In the genomic region with DNA sequence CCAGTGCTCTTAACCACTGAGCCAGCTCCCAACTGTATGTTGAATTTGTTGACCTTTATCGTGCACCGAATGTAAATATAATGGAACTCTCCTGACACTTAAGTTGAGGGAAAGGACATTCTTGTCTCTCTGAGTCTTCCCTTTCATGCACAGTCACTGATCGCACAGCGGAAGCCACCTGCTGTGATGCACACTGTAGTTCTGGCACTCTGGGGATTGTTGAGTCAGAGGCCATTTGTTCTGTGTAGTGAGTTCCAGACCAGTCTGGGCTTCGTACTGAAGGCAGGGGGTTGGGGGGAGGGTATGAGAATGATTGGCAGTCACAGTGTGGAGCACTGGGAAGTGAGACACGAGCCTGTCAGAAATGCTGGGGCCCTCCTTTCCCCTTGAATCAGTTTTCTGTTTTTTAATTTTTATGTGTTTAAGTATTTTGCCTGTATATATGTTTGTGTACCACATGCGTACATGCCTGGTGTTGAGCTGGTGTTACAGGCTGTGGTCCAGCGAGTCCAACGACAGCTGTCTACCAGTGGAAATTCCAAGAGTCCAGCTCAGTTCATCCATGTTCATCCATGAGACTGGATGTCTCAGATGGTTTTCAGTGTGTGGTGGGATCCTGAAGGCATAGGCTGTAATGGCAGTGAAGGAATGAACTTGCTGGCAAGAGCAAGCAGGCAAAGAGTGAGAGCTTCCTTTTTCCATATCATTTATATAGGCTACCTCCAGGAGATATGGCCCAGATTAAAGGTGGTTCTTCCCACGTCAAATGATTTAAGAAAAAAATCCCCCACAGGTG, we compare ENCODE assay signal across 32 mouse cellular contexts. TPM values are rescaled to one million over a fixed set of nuclear protein-coding genes. Genes with fewer than 3 reads are reported as not detected.
DNase-seq lines count a peak whose midpoint lies in the region; ATAC-seq and TF ChIP-seq lines count a peak whose summit lies in the region.
"Had no signal": no experiment of that assay in that cellular context is flagged by ENCODE, and none has a peak within 500 bp of the region (broad histone marks: within the 10 kb centered on the region; RNA-seq: fewer than 3 reads in every experiment).

No protein-coding gene starts in this region.

- WGBS in liver, embryonic 14.5 days (ENCODE audit: insufficient replicate concordance) = 76% methylated on average over 10 of the region's 10 CpGs
- 84% methylated on average over 10 of the region's 10 CpGs for WGBS in liver, embryonic 12.5 days (ENCODE audit: insufficient replicate concordance)
- 90% methylated on average over 10 of the region's 10 CpGs for WGBS in kidney, adult 2 months

- H3K9ac ChIP-seq in liver, embryonic 14.5 days (replicated peaks) = no peak overlapping the region
- no peak overlapping the region for H3K9ac ChIP-seq in liver, embryonic 12.5 days
- H3K9ac ChIP-seq: embryonic facial prominence, embryonic 13.5 days; forebrain, postnatal 0 days; heart, embryonic 12.5 days; hindbrain, embryonic 14.5 days; limb, embryonic 15.5 days; liver, embryonic 15.5 days; lung, embryonic 14.5 days; neural tube, embryonic 12.5 days had no signal

- no peak for TF ChIP-seq POLR2A in kidney, adult 2 months (IDR thresholded peaks at IDR 0.05; ENCODE audit: low read depth, low read length)

- intact Hi-C loops in left cerebral cortex, postnatal 10 days (cut with DNase I) = no loop called here

- H3K4me1 ChIP-seq in liver, embryonic 14.5 days (replicated peaks; ENCODE audit: control insufficient read depth in 2 of 2, insufficient read depth in 2 of 2, low read length in 1 of 2) = no peaks in the 10 kb centered on the region
- H3K4me1 ChIP-seq in liver, embryonic 12.5 days = no peaks in the 10 kb centered on the region
- H3K4me1 ChIP-seq in kidney, adult 2 months (ENCODE audit: control insufficient read depth, insufficient read depth, low read length) = no peaks in the 10 kb centered on the region
- H3K4me1 ChIP-seq: embryonic facial prominence, embryonic 13.5 days; forebrain, embryonic 10.5 days; limb, embryonic 10.5 days; limb, embryonic 15.5 days; neural tube, embryonic 12.5 days had no signal

- no peak for DNase-seq in cerebellum, adult 9-10 months
- DNase-seq in liver, embryonic 14.5 days (ENCODE audit: low read depth in 3 of 3, low spot score in 3 of 3) = peak in 2 of 3 experiments; percentile 36 to 52
- peak; percentile 55 for DNase-seq in Muller cell, postnatal 12 days (ENCODE audit: inconsistent ontology term)
- no peak for DNase-seq in urinary bladder, postnatal 14 days (ENCODE audit: low spot score)
- DNase-seq in left cerebral cortex, postnatal 10 days (ENCODE audit: extremely low spot score in 1 of 2, low spot score in 2 of 2) = no peak
- DNase-seq in kidney, adult 2 months = no peak
- DNase-seq: forebrain, postnatal 0 days; heart, adult 2 months; kidney, postnatal 25 days; lung, embryonic 14.5 days; lung, postnatal 14 days; midbrain, embryonic 14.5 days; right cerebral cortex, adult 18-20 months; thymus, adult 18-20 months; thymus, postnatal 25 days had no signal

- H3K9me3 ChIP-seq in liver, embryonic 14.5 days (ENCODE audit: control insufficient read depth, low read length) = no peaks in the 10 kb centered on the region
- no peaks in the 10 kb centered on the region for H3K9me3 ChIP-seq in liver, embryonic 12.5 days (replicated peaks)
- H3K9me3 ChIP-seq: embryonic facial prominence, embryonic 13.5 days; forebrain, embryonic 10.5 days; heart, embryonic 12.5 days; limb, embryonic 10.5 days; limb, embryonic 15.5 days; liver, embryonic 15.5 days; neural tube, embryonic 12.5 days had no signal

- ATAC-seq in cerebellum, adult (ENCODE audit: insufficient number of reproducible peaks, low FRiP score, low TSS enrichment) = 0 out of 2 replicates have a peak, but pooled peaks have one; percentile 36
- no peak for ATAC-seq in liver, embryonic 14.5 days (ENCODE audit: insufficient read depth)
- ATAC-seq in liver, embryonic 12.5 days = no peak
- ATAC-seq: forebrain, postnatal 0 days; intestine, postnatal 0 days; Patski had no signal

- H3K4me3 ChIP-seq in liver, embryonic 14.5 days (ENCODE audit: insufficient read depth in 1 of 2, low read depth in 2 of 2, low read length in 2 of 2) = no peak overlapping the region
- H3K4me3 ChIP-seq in liver, embryonic 12.5 days = no peak overlapping the region
- H3K4me3 ChIP-seq in kidney, adult 2 months (ENCODE audit: insufficient read depth, low read depth, low read length) = no peak overlapping the region
- H3K4me3 ChIP-seq: embryonic facial prominence, embryonic 13.5 days; forebrain, embryonic 10.5 days; heart, adult 2 months; heart, embryonic 12.5 days; limb, embryonic 10.5 days; limb, embryonic 15.5 days; liver, embryonic 15.5 days; neural tube, embryonic 12.5 days had no signal

- TF ChIP-seq CTCF in liver, embryonic 14.5 days (IDR thresholded peaks at IDR 0.05; ENCODE audit: low read depth) = no peak
- no peak for TF ChIP-seq CTCF in kidney, adult 2 months (conservative IDR thresholded peaks at IDR 0.05; ENCODE audit: insufficient read depth, insufficient read length, low read depth, low read length)

- no peak overlapping the region for H3K27ac ChIP-seq in liver, embryonic 14.5 days
- H3K27ac ChIP-seq in liver, embryonic 12.5 days = no peak overlapping the region
- H3K27ac ChIP-seq in kidney, adult 2 months (ENCODE audit: insufficient read depth, low read depth, low read length) = no peak overlapping the region
- H3K27ac ChIP-seq: embryonic facial prominence, embryonic 13.5 days; forebrain, embryonic 10.5 days; heart, adult 2 months; hindbrain, embryonic 14.5 days; limb, embryonic 10.5 days; limb, embryonic 15.5 days; liver, embryonic 15.5 days; neural tube, embryonic 12.5 days; stomach, postnatal 0 days had no signal

- H3K27me3 ChIP-seq in liver, embryonic 14.5 days (ENCODE audit: control insufficient read depth, insufficient read depth, low read length) = no peaks in the 10 kb centered on the region
- H3K27me3 ChIP-seq in liver, embryonic 12.5 days (replicated peaks) = no peaks in the 10 kb centered on the region
- H3K27me3 ChIP-seq in kidney, adult 2 months (replicated peaks; ENCODE audit: control insufficient read depth, insufficient read depth, low read length) = no peaks in the 10 kb centered on the region
- H3K27me3 ChIP-seq: embryonic facial prominence, embryonic 13.5 days; heart, embryonic 12.5 days; limb, embryonic 15.5 days; liver, embryonic 15.5 days; neural tube, embryonic 12.5 days; Patski had no signal

- TF ChIP-seq EP300 in liver, embryonic 14.5 days (IDR thresholded peaks at IDR 0.05; ENCODE audit: low read depth) = no peak

- peaks cover 9% of the 10 kb centered on the region for H3K36me3 ChIP-seq in liver, embryonic 14.5 days (replicated peaks; ENCODE audit: control insufficient read depth, insufficient read depth, low read depth)
- H3K36me3 ChIP-seq in liver, embryonic 12.5 days = peaks cover 50% of the 10 kb centered on the region
- peaks cover 8% of the 10 kb centered on the region; the same call in 1 of the 2 replicates for H3K36me3 ChIP-seq in kidney, adult 2 months (ENCODE audit: control insufficient read depth, insufficient read depth, low read length)

- no peak overlapping the region for H3K4me2 ChIP-seq in liver, embryonic 14.5 days (ENCODE audit: low read depth)
- no peak overlapping the region for H3K4me2 ChIP-seq in liver, embryonic 12.5 days
- H3K4me2 ChIP-seq: embryonic facial prominence, embryonic 13.5 days; heart, embryonic 12.5 days; hindbrain, embryonic 14.5 days; limb, embryonic 15.5 days; liver, embryonic 15.5 days; lung, embryonic 14.5 days; neural tube, embryonic 12.5 days had no signal

RNA-seq across cellular contexts. Expression of gene Smarcc2, which starts 17.5 kb away (rescaled TPM):
- 23.2 and 29.8 TPM in 2 replicates for polyA plus RNA-seq in liver, embryonic 14.5 days (2012; rRNA removed)
- 27.7 and 32.8 TPM in 2 replicates for polyA plus RNA-seq in liver, embryonic 14.5 days (2014; fragmentation: Nextera tagmentation; extraction: Ambion mirVana)
- 34.9 and 40.3 TPM in 2 replicates for polyA plus RNA-seq in liver, embryonic 12.5 days (2016; fragmentation: Nextera tagmentation; extraction: Ambion mirVana)
- 100 to 1,000 TPM; 204 to 226 TPM for total RNA-seq in left cerebral cortex, postnatal 10 days (2021)
- polyA plus RNA-seq in kidney, adult 2 months (2012; rRNA removed) = 81.3 and 81.4 TPM in 2 replicates

RNA-seq across cellular contexts. Expression of gene Rnf41, which starts 30.1 kb away (rescaled TPM):
- polyA plus RNA-seq in liver, embryonic 14.5 days (2012; rRNA removed) = 5.0 and 5.9 TPM in 2 replicates
- 4.8 and 6.2 TPM in 2 replicates for polyA plus RNA-seq in liver, embryonic 14.5 days (2014; fragmentation: Nextera tagmentation; extraction: Ambion mirVana)
- 14.2 and 14.8 TPM in 2 replicates for polyA plus RNA-seq in liver, embryonic 12.5 days (2016; fragmentation: Nextera tagmentation; extraction: Ambion mirVana)
- total RNA-seq in left cerebral cortex, postnatal 10 days (2021) = 10 to 100 TPM; 79.3 to 81.6 TPM
- 19.5 and 19.6 TPM in 2 replicates for polyA plus RNA-seq in kidney, adult 2 months (2012; rRNA removed)

RNA-seq across cellular contexts. Expression of gene Nabp2, which starts 30.2 kb away (rescaled TPM):
- 24.2 and 25.4 TPM in 2 replicates for polyA plus RNA-seq in liver, embryonic 14.5 days (2012; rRNA removed)
- 45.4 and 48.7 TPM in 2 replicates for polyA plus RNA-seq in liver, embryonic 14.5 days (2014; fragmentation: Nextera tagmentation; extraction: Ambion mirVana)
- polyA plus RNA-seq in liver, embryonic 12.5 days (2016; fragmentation: Nextera tagmentation; extraction: Ambion mirVana) = 64.1 and 66.1 TPM in 2 replicates
- 10 to 100 TPM; 88.5 to 93.8 TPM for total RNA-seq in left cerebral cortex, postnatal 10 days (2021)
- polyA plus RNA-seq in kidney, adult 2 months (2012; rRNA removed) = 33.2 and 37.8 TPM in 2 replicates

RNA-seq across cellular contexts. Expression of gene Slc39a5, which starts 40.5 kb away (rescaled TPM):
- 33.0 and 40.8 TPM in 2 replicates for polyA plus RNA-seq in liver, embryonic 14.5 days (2012; rRNA removed)
- 37.6 and 40.7 TPM in 2 replicates for polyA plus RNA-seq in liver, embryonic 14.5 days (2014; fragmentation: Nextera tagmentation; extraction: Ambion mirVana)
- polyA plus RNA-seq in liver, embryonic 12.5 days (2016; fragmentation: Nextera tagmentation; extraction: Ambion mirVana) = 22.7 and 23.0 TPM in 2 replicates
- under 1 TPM; 0.56 to 0.69 TPM for total RNA-seq in left cerebral cortex, postnatal 10 days (2021)
- polyA plus RNA-seq in kidney, adult 2 months (2012; rRNA removed) = 114 and 137 TPM in 2 replicates
- total RNA-seq: common myeloid progenitor, adult 5-6 weeks; gastrocnemius, adult 8-10 months; heart, adult 2 months; hematopoietic stem cell, adult 5-6 weeks had no signal
- polyA plus RNA-seq: forebrain, embryonic 10.5 days; heart, adult 2 months; heart, postnatal 0 days; hindbrain, embryonic 14.5 days; midbrain, embryonic 14.5 days; neural tube, embryonic 12.5 days had no signal

RNA-seq across cellular contexts. Expression of gene Myl6, which starts 52.4 kb away (rescaled TPM):
- 429 and 654 TPM in 2 replicates for polyA plus RNA-seq in liver, embryonic 14.5 days (2012; rRNA removed)
- polyA plus RNA-seq in liver, embryonic 14.5 days (2014; fragmentation: Nextera tagmentation; extraction: Ambion mirVana) = 490 and 506 TPM in 2 replicates
- 533 and 540 TPM in 2 replicates for polyA plus RNA-seq in liver, embryonic 12.5 days (2016; fragmentation: Nextera tagmentation; extraction: Ambion mirVana)
- total RNA-seq in left cerebral cortex, postnatal 10 days (2021) = 100 to 1,000 TPM; 602 to 610 TPM
- polyA plus RNA-seq in kidney, adult 2 months (2012; rRNA removed) = 897 and 1,416 TPM in 2 replicates

Comparison
In these comparisons a context has a peak if more than half of its experiments do, and no peak if none do; other contexts are left out.
1. DNase-seq: peak in liver, embryonic 14.5 days (2 of 3) and Muller cell, postnatal 12 days (single experiment); none in cerebellum, adult 9-10 months (single experiment), urinary bladder, postnatal 14 days (single experiment), left cerebral cortex, postnatal 10 days (0 of 2) and kidney, adult 2 months (single experiment).